Mouse (Mus musculus) liver, adult (tissue): Measurements from ENCODE around the gene Tbc1d4.

Experiments
- GATA4 ChIP-seq: IDR thresholded peaks from 2 replicates; pipeline ENCODE4 v1.6.1; 2014; ENCODE audit warnings: mild to moderate bottlenecking, low read length; ENCODE audit not compliant: insufficient replicate concordance

The Tbc1d4 gene

GRCm38 (mm10) chr14:101516864-101517263 is 92.1 kb downstream of the Tbc1d4 start:
- TF ChIP-seq GATA4, result no peak

DNA sequence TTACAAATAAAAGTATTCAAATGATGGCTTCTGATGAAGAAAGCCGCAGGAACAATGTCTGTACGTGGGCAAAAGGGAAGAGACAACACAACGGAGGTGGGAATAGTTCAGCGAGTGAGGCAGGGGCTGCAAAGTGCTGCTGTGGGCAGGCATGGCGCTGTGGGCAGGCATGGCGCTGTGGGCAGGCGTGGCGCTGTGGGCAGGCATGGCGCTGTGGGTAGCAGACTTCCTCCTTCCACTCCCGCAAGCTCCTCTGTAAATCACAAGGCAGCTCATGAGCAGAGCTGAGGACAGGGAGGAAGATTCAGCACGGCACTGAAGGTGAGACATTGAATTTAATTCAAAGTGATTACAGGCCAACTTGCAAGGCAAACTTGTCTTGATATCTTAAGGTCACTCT is 93.0 kb downstream of the Tbc1d4 start:
- no peak for TF ChIP-seq GATA4

DNA sequence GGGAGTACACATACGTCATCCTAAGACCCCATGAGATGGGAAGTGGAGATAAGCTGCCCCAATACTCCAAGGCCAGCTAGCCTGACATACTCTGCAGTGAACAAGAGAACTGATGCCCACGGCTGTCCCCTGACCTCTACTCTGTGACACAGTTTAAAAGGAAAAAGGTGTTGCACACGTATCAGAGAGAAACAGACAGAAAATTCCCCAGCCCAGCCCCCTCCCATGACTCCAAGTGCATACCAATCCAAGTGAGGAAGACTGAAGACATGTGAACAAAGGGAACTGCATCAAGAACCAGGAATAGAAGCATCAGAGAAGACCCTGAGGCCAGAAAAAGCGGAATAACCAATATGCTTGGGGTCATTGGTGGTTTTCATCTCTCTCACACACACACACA is 93.7 kb downstream of the Tbc1d4 start:
- TF ChIP-seq GATA4, result no peak

DNA sequence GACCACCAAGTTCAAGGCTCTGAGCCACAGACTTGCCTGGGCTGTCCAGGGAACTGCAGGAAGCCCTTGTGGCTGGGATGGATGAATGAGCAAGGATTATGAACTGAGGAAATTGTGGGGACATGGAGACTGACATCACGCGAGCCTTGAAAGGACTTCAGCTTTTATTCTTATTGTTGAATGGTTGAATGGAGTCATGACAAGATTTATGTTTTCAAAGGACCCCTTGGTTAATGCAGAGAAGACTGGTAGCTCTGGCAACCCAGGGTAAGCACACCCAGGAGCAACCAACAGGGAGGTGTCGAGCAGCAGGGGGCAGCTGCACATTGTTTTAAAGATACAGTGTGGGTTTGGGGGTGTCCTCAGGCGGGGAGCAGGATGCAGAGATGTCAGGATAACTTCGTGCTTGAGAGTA is 94.4 kb downstream of the Tbc1d4 start:
- no peak for TF ChIP-seq GATA4

- no peak for TF ChIP-seq GATA4
Observed at GRCm38 (mm10) chr14:101513163-101513562, 95.8 kb downstream of the Tbc1d4 start.

DNA sequence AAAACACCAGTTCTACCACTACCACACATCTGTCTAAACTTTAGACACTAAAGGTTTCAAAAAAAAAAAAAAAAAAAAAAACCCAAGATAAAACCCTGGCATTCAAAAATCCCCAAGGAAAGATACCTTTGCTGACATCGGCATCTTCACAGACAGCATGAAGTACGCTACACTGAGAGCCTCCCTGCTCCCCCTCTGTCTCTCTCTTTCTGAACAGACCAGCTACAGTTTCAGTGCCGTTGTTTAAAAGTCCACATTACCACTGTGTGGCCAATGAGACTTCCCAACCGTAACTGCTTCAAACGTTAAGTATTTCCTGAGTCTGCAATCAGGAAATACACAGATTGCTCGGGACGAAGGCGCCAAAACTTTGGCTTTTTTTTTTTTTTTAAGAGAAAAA is 97.6 kb downstream of the Tbc1d4 start:
- no peak for TF ChIP-seq GATA4

DNA sequence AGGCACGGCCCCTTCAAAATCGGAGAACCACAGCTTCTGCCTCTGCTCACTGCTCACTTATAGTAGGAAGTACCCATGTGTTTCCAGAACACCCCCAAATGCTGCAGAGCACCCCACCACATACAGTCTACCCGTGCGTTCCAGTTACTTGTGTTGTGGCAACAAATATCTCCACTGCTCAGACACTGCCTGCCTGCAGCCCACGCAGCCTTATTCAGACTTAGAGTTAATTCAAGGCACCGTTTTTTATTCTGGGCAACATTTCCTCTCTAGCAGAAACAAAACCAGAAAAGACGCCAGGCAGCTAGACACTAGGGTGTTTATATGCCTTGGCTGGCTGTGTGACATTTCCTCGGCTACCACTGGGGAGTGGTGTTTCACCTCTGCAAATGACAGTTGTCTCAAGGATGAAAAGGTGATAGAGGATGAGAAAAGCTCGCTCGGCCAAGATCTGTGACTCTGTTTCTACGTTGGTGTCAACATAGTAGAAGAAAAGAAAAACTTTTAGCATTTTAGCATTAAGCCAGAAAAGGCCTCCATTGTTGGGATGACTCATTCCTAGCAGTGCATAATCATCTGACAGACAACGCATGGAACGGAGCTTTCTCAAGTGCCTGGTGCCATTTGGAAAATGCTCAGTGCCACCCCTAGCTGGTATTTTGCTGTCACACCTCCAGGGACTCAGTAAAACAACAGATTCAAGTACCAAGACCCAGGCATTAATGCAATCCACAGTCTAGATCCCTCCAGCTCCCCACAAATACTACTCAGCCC is 98.3 kb downstream of the Tbc1d4 start:
- no peak for TF ChIP-seq GATA4

DNA sequence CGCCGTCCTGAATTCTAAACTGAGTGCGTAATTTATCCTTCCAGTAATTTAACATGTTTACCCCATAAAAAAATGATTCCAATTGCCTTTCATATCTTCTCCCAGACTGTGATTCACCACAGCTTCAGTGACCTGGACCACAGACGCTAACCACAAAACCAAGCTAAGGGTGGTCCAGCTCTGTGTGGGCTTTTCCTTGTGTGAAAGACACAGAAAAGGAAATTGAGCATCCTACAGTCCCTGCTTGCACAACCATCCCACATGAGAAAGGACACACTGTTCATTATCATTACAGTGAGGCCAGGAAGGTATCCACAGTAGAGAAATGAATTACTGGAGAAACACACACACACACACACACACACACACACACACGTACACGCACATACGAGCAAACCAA is 99.2 kb downstream of the Tbc1d4 start:
- no peak for TF ChIP-seq GATA4

- no peak for TF ChIP-seq GATA4
Observed at GRCm38 (mm10) chr14:101507956-101508355, 101.0 kb downstream of the Tbc1d4 start.

GRCm38 (mm10) chr14:101507146-101507545 is 101.8 kb downstream of the Tbc1d4 start:
- no peak for TF ChIP-seq GATA4

DNA sequence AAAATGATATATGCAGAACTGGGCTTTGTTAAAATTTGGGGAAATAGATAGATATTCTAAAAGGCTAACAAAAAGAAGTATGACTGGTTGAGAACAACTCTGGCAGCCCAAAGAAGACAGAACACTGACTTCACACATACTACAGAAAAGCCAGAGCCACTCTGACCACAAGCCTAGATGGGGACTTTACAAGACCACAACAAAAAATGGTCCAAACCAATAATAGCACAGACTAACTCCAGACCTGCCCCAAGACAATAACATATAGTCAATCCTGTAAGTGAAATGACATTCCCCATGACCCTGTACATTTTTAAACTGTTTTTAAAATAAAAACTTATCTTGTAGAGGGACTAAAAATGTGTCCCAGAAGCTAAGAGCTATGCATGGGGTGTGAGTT is 103.2 kb downstream of the Tbc1d4 start:
- no peak for TF ChIP-seq GATA4

DNA sequence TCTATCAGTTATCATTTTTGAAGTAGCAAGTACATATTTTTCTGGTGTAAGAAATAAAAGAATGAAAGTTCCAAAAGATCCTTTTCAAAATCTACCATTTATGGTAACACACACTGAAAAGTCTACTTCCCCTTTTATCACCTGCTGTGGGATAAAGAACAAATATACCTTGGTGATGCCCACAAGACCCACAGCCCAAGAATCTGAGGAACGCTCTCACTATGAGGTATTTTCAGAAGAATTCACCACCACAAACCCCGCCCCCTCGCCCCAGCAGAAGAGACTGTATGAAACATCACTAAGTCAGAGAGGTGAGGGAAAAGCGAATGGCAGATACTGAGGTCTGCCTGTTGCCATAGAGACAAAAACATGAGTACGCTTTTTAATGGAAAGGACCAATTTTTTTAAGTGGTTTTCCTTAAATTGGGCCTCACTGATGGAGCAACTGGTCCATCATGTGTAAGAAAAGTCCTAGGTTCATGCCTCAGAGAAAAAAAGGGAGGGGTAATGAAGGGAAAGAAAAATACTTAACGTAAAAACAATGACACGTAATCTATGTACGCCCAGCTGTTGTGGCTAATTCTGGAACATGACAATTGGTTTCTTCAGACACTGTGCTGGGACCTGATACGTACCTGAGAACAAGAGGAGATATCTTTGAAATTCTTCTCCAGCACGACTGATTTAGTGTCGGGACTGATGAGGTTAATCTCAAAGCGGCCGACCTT is 104.4 kb downstream of the Tbc1d4 start:
- no peak for TF ChIP-seq GATA4

DNA sequence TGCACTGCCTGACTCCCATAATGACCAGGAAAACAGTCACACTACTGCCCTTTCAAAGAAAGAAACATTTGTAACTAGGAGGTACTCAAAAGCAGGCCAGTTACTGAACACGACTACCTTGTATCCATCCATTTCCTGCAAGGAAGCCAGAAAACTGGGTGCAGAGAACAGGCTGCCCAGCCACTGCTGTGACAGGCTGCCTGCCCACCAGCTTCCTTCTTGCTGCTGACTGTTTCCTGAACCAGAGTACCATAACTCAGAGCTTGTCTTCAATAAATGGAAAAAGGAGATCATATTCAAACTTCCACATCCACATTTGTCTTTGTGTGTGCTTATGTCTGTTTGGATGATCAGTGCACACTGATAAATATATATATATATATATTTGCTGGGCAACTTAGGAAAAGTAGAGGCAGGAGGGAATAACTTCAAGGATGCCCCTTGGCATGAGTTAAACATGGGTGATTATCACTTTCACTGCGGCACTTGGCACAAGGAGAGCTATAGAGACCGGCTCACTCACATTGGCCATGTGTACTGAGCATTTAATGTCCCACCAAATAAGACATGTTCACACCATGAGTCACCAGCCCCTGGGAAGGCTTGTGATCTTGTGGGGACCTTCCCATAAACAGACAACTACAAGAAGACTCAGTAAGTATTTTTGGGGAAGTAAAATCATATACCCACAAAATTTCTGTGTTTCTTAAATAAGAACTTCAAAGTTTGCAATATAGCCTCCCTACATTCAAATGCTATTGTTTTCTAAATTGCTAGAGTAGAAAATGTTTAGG is 105.6 kb downstream of the Tbc1d4 start:
- TF ChIP-seq GATA4, result no peak

DNA sequence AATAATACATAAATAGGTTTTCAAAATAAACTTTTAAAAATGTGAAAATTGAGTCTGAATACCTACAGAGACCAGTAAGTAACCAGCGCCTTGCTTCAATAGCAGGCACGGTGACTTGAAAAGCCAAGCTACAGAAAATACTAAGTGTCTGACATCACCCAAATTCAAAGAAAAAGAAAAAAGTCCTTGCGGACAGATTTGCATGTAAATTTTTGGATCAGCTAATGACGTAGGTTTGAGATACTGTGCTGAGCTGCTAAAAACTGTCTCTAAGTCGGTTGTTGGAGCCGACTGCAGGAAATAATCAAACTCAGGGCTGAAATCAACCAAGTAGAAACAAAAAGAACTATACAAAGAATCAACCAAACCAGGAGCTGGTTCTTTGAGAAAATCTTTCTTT is 107.1 kb downstream of the Tbc1d4 start:
- no peak for TF ChIP-seq GATA4

- no peak for TF ChIP-seq GATA4
Observed at GRCm38 (mm10) chr14:101501452-101501851, 107.5 kb downstream of the Tbc1d4 start.

DNA sequence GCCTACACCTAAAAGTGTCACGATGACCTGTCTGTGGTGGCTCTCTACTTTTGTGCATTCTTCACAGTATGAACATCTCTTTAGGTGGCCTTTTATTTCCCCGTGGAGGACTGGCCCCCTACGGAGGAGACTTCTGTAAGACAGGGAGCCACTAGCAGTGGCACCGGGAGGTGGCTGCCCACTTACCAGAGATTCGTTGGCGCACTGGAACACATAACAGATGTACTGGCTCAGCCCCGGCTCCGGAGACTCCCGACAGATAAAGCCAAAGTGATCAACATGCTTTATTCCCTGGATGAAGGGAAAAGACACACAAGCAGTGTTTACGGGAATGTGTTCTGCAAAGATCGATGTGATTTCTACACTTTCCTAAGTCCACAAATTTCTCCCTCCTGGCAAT is 108.2 kb downstream of the Tbc1d4 start:
- TF ChIP-seq GATA4, result no peak
